Comparison of ENCODE assay signal across 28 mouse cellular contexts in genomic region chr4:49547544-49548219, GRCm38 (mm10). TPM values are rescaled to one million over a fixed set of nuclear protein-coding genes. Genes with fewer than 3 reads are reported as not detected.
A peak's percentile ranks its signal among the peaks of the same experiment; 100 is the strongest.
DNase-seq lines count a peak whose midpoint lies in the region; ATAC-seq and TF ChIP-seq lines count a peak whose summit lies in the region.
"Had no signal": no experiment of that assay in that cellular context is flagged by ENCODE, and none has a peak within 500 bp of the region (broad histone marks: within the 10 kb centered on the region; RNA-seq: fewer than 3 reads in every experiment).

No protein-coding gene starts in this region.

- H3K9me3 ChIP-seq in erythroblast, embryonic 14.5 days (ENCODE audit: control insufficient read depth, low read length) = no peaks in the 10 kb centered on the region
- H3K9me3 ChIP-seq in kidney, postnatal 0 days (replicated peaks; ENCODE audit: low read length) = no peaks in the 10 kb centered on the region
- H3K9me3 ChIP-seq in liver, embryonic 13.5 days (replicated peaks) = no peaks in the 10 kb centered on the region
- H3K9me3 ChIP-seq: embryonic facial prominence, embryonic 13.5 days; limb, embryonic 12.5 days; midbrain, embryonic 12.5 days had no signal

- no peaks in the 10 kb centered on the region for H3K4me1 ChIP-seq in erythroblast, embryonic 14.5 days (ENCODE audit: control insufficient read depth)
- H3K4me1 ChIP-seq in kidney, postnatal 0 days (replicated peaks; ENCODE audit: insufficient read depth, low read length) = no peaks in the 10 kb centered on the region
- no peaks in the 10 kb centered on the region for H3K4me1 ChIP-seq in liver, embryonic 13.5 days (replicated peaks)
- H3K4me1 ChIP-seq: embryonic facial prominence, embryonic 13.5 days; limb, embryonic 12.5 days; midbrain, embryonic 12.5 days had no signal

- no peak for TF ChIP-seq CTCF in kidney, postnatal 0 days (IDR thresholded peaks at IDR 0.05; ENCODE audit: low read depth)

- H3K36me3 ChIP-seq in erythroblast, embryonic 14.5 days (ENCODE audit: control insufficient read depth) = no peaks in the 10 kb centered on the region; the same call in 1 of the 2 replicates
- no peaks in the 10 kb centered on the region for H3K36me3 ChIP-seq in kidney, postnatal 0 days (ENCODE audit: insufficient read depth, low read length)
- H3K36me3 ChIP-seq in liver, embryonic 13.5 days = peaks cover 5% of the 10 kb centered on the region; the same call in 1 of the 2 replicates
- H3K36me3 ChIP-seq: embryonic facial prominence, embryonic 13.5 days; limb, embryonic 12.5 days; midbrain, embryonic 12.5 days had no signal

- no peaks in the 10 kb centered on the region for H3K27me3 ChIP-seq in erythroblast, embryonic 14.5 days (ENCODE audit: control insufficient read depth)
- H3K27me3 ChIP-seq in kidney, postnatal 0 days (ENCODE audit: insufficient read depth, low read length) = no peaks in the 10 kb centered on the region
- H3K27me3 ChIP-seq in liver, embryonic 13.5 days = no peaks in the 10 kb centered on the region
- H3K27me3 ChIP-seq: embryonic facial prominence, embryonic 13.5 days; limb, embryonic 12.5 days; midbrain, embryonic 12.5 days had no signal

- WGBS in kidney, postnatal 0 days = 68% methylated on average over 7 of the region's 7 CpGs
- 56% methylated on average over 7 of the region's 7 CpGs for WGBS in liver, embryonic 13.5 days (ENCODE audit: insufficient replicate concordance)

- no peak for DNase-seq in kidney, postnatal 0 days (ENCODE audit: low spot score)
- no peak for DNase-seq in kidney, adult 18-20 months
- no peak for DNase-seq in liver, embryonic 13.5 days
- DNase-seq in layer of hippocampus, adult 18-20 months (ENCODE audit: low spot score in 2 of 2) = no peak
- DNase-seq in T-cell, adult 2 months (ENCODE audit: low spot score) = no peak
- DNase-seq: adrenal gland, postnatal 14 days; cerebellum, adult 2 months; cerebellum, postnatal 36 days; embryo, embryonic 11 days; gastrocnemius, adult 2 months; layer of hippocampus, postnatal 36 days; lung, embryonic 14.5 days; thymus, postnatal 14 days had no signal

- peak overlapping the region; percentile 45 for H3K4me3 ChIP-seq in erythroblast, embryonic 14.5 days (replicated peaks)
- 0 out of 2 replicates have a peak overlapping the region, but pooled peaks have one; percentile 8 for H3K4me3 ChIP-seq in kidney, postnatal 0 days (replicated peaks; ENCODE audit: low read depth, low read length)
- peak overlapping the region; percentile 33; the same call in 1 of the 2 replicates for H3K4me3 ChIP-seq in liver, embryonic 13.5 days (replicated peaks)
- H3K4me3 ChIP-seq: embryonic facial prominence, embryonic 13.5 days; gastrocnemius, adult 2 months; limb, embryonic 12.5 days; midbrain, embryonic 12.5 days had no signal

- H3K27ac ChIP-seq in kidney, postnatal 0 days = peak overlapping the region; percentile 86
- peak overlapping the region; percentile 64 for H3K27ac ChIP-seq in liver, embryonic 13.5 days
- H3K27ac ChIP-seq: embryonic facial prominence, embryonic 13.5 days; gastrocnemius, adult 2 months; limb, embryonic 12.5 days; midbrain, embryonic 12.5 days had no signal

- no peak for ATAC-seq in erythroblast, adult 5-6 weeks (replicated peaks; ENCODE audit: low FRiP score, poor library complexity, severe bottlenecking)
- ATAC-seq in kidney, postnatal 0 days (replicated peaks; ENCODE audit: low FRiP score, low read depth) = no peak
- peak; percentile 47 for ATAC-seq in liver, embryonic 13.5 days (ENCODE audit: low read depth)
- ATAC-seq: forebrain, embryonic 14.5 days; hindbrain, embryonic 16.5 days had no signal

- H3K4me2 ChIP-seq in kidney, postnatal 0 days (ENCODE audit: low read length) = peak overlapping the region; percentile 25; the same call in 1 of the 2 replicates
- peak overlapping the region; percentile 43 for H3K4me2 ChIP-seq in liver, embryonic 13.5 days
- H3K4me2 ChIP-seq: embryonic facial prominence, embryonic 13.5 days; heart, embryonic 11.5 days; limb, embryonic 12.5 days; lung, embryonic 14.5 days; midbrain, embryonic 12.5 days had no signal

- peak overlapping the region; percentile 46; the same call in 1 of the 2 replicates for H3K9ac ChIP-seq in kidney, postnatal 0 days (ENCODE audit: low read depth, low read length)
- peak overlapping the region; percentile 49; the same call in 1 of the 2 replicates for H3K9ac ChIP-seq in liver, embryonic 13.5 days
- H3K9ac ChIP-seq: embryonic facial prominence, embryonic 13.5 days; limb, embryonic 12.5 days; lung, embryonic 14.5 days; midbrain, embryonic 12.5 days had no signal

RNA-seq across cellular contexts. Expression of gene Aldob, which starts 1.7 kb away (rescaled TPM):
- polyA plus RNA-seq in erythroblast, embryonic 14.5 days (2012) = 0.04 TPM in 1 of 2 replicates, not detected in the other
- not detected in 2 replicates for total RNA-seq in erythroblast, adult 5-6 weeks (2015; ENCODE audit: low replicate concordance)
- total RNA-seq in erythroblast, adult 5-6 weeks (2017; ENCODE audit: low replicate concordance) = not detected in 2 replicates
- 929 and 971 TPM in 2 replicates for polyA plus RNA-seq in kidney, postnatal 0 days (2015; fragmentation: Nextera tagmentation; extraction: Ambion mirVana)
- 143 and 163 TPM in 2 replicates for polyA plus RNA-seq in liver, embryonic 13.5 days (2015; fragmentation: Nextera tagmentation; extraction: Ambion mirVana)
- 1 to 10 TPM; 1.9 to 2.1 TPM for total RNA-seq in layer of hippocampus, adult 18-20 months (2021)
- total RNA-seq: gastrocnemius, adult 2 months; hematopoietic stem cell, adult 5-6 weeks; megakaryocyte, adult 5-6 weeks; monocyte, adult 5-6 weeks; neutrophil, adult 5-6 weeks had no signal
- polyA plus RNA-seq: embryonic facial prominence, embryonic 13.5 days; lung, embryonic 14.5 days; midbrain, embryonic 12.5 days had no signal

RNA-seq across cellular contexts. Expression of gene Zfp189, which starts 26.7 kb away (rescaled TPM):
- polyA plus RNA-seq in erythroblast, embryonic 14.5 days (2012) = 0.06 TPM in 1 of 2 replicates, not detected in the other
- total RNA-seq in erythroblast, adult 5-6 weeks (2015; ENCODE audit: low replicate concordance) = 4.4 TPM in 1 of 2 replicates, not detected in the other
- total RNA-seq in erythroblast, adult 5-6 weeks (2017; ENCODE audit: low replicate concordance) = 3.3 TPM in 1 of 2 replicates, not detected in the other
- 9.0 and 9.1 TPM in 2 replicates for polyA plus RNA-seq in kidney, postnatal 0 days (2015; fragmentation: Nextera tagmentation; extraction: Ambion mirVana)
- polyA plus RNA-seq in liver, embryonic 13.5 days (2015; fragmentation: Nextera tagmentation; extraction: Ambion mirVana) = 3.0 and 4.2 TPM in 2 replicates
- 10 to 100 TPM; 30.1 to 37.3 TPM for total RNA-seq in layer of hippocampus, adult 18-20 months (2021)

RNA-seq across cellular contexts. Expression of gene Mrpl50, which starts 26.8 kb away (rescaled TPM):
- polyA plus RNA-seq in erythroblast, embryonic 14.5 days (2012) = 0.15 and 0.29 TPM in 2 replicates
- 7.5 and 17.9 TPM in 2 replicates for total RNA-seq in erythroblast, adult 5-6 weeks (2015; ENCODE audit: low replicate concordance)
- 5.8 and 11.0 TPM in 2 replicates for total RNA-seq in erythroblast, adult 5-6 weeks (2017; ENCODE audit: low replicate concordance)
- 93.8 and 96.4 TPM in 2 replicates for polyA plus RNA-seq in kidney, postnatal 0 days (2015; fragmentation: Nextera tagmentation; extraction: Ambion mirVana)
- 57.8 and 74.2 TPM in 2 replicates for polyA plus RNA-seq in liver, embryonic 13.5 days (2015; fragmentation: Nextera tagmentation; extraction: Ambion mirVana)
- total RNA-seq in layer of hippocampus, adult 18-20 months (2021) = 10 to 100 TPM; 32.9 to 33.6 TPM

RNA-seq across cellular contexts. Expression of gene Baat, which starts 41.3 kb away (rescaled TPM):
- not detected in 2 replicates for polyA plus RNA-seq in erythroblast, embryonic 14.5 days (2012)
- not detected in 2 replicates for total RNA-seq in erythroblast, adult 5-6 weeks (2015; ENCODE audit: low replicate concordance)
- total RNA-seq in erythroblast, adult 5-6 weeks (2017; ENCODE audit: low replicate concordance) = 0.26 and 1.5 TPM in 2 replicates
- polyA plus RNA-seq in kidney, postnatal 0 days (2015; fragmentation: Nextera tagmentation; extraction: Ambion mirVana) = 0.10 and 0.20 TPM in 2 replicates
- polyA plus RNA-seq in liver, embryonic 13.5 days (2015; fragmentation: Nextera tagmentation; extraction: Ambion mirVana) = 0.32 and 0.43 TPM in 2 replicates
- under 1 TPM; 0.18 to 0.37 TPM for total RNA-seq in layer of hippocampus, adult 18-20 months (2021)
- total RNA-seq: hematopoietic stem cell, adult 5-6 weeks; megakaryocyte, adult 5-6 weeks; monocyte, adult 5-6 weeks; neutrophil, adult 5-6 weeks had no signal
- polyA plus RNA-seq: embryonic facial prominence, embryonic 13.5 days; forebrain, embryonic 14.5 days; gonadal fat pad, adult 2 months; heart, postnatal 0 days; hindbrain, embryonic 16.5 days; limb, embryonic 12.5 days; lung, embryonic 14.5 days; testis, adult 2 months had no signal

RNA-seq across cellular contexts. Expression of gene Tmem246, which starts 50.0 kb away (rescaled TPM):
- polyA plus RNA-seq in erythroblast, embryonic 14.5 days (2012) = 0.20 and 0.23 TPM in 2 replicates
- 1.0 TPM in 1 of 2 replicates, not detected in the other for total RNA-seq in erythroblast, adult 5-6 weeks (2015; ENCODE audit: low replicate concordance)
- 0.43 TPM in 1 of 2 replicates, not detected in the other for total RNA-seq in erythroblast, adult 5-6 weeks (2017; ENCODE audit: low replicate concordance)
- 29.6 and 30.1 TPM in 2 replicates for polyA plus RNA-seq in kidney, postnatal 0 days (2015; fragmentation: Nextera tagmentation; extraction: Ambion mirVana)
- polyA plus RNA-seq in liver, embryonic 13.5 days (2015; fragmentation: Nextera tagmentation; extraction: Ambion mirVana) = 9.9 and 10.9 TPM in 2 replicates
- total RNA-seq in layer of hippocampus, adult 18-20 months (2021) = 10 to 100 TPM; 75.4 to 77.1 TPM
- total RNA-seq: megakaryocyte, adult 5-6 weeks; monocyte, adult 5-6 weeks; neutrophil, adult 5-6 weeks had no signal

Comparison
In these comparisons a context has a peak if more than half of its experiments do, and no peak if none do; other contexts are left out.
1. RNA of gene Aldob, which starts 1.7 kb away (polyA plus RNA-seq): 929 to 971 TPM in kidney, postnatal 0 days and 143 to 163 TPM in liver, embryonic 13.5 days; 0.04 TPM in erythroblast, embryonic 14.5 days; every median in the first group is over 100 times any median in the second.
2. RNA of gene Mrpl50, which starts 26.8 kb away (polyA plus RNA-seq): 93.8 to 96.4 TPM in kidney, postnatal 0 days and 57.8 to 74.2 TPM in liver, embryonic 13.5 days; 0.15 to 0.29 TPM in erythroblast, embryonic 14.5 days; every median in the first group is over 10 times any median in the second.
3. Peak in every context shown above with its lines, with median percentiles within 50 percentile points of each other: H3K4me3 ChIP-seq.